Comparison of ENCODE assay signal across 22 mouse cellular contexts in genomic region chr15:85329096-85329495, GRCm38 (mm10). TPM values are rescaled to one million over a fixed set of nuclear protein-coding genes. Genes with fewer than 3 reads are reported as not detected.
A peak's percentile ranks its signal among the peaks of the same experiment; 100 is the strongest.
DNase-seq lines count a peak whose midpoint lies in the region; ATAC-seq lines count a peak whose summit lies in the region.
"Had no signal": no experiment of that assay in that cellular context is flagged by ENCODE, and none has a peak within 500 bp of the region (broad histone marks: within the 10 kb centered on the region; RNA-seq: fewer than 3 reads in every experiment).

No protein-coding gene starts in this region.

- 85% methylated on average over 5 of the region's 5 CpGs for WGBS in liver, embryonic 11.5 days
- 75% methylated on average over 5 of the region's 5 CpGs for WGBS in liver, embryonic 15.5 days (ENCODE audit: insufficient replicate concordance)

- no peaks in the 10 kb centered on the region for H3K27me3 ChIP-seq in liver, embryonic 11.5 days (replicated peaks; ENCODE audit: control insufficient read depth, insufficient read depth, low read length)
- no peaks in the 10 kb centered on the region for H3K27me3 ChIP-seq in liver, embryonic 15.5 days
- H3K27me3 ChIP-seq: forebrain, embryonic 13.5 days; hindbrain, embryonic 12.5 days; hindbrain, embryonic 15.5 days had no signal

- H3K36me3 ChIP-seq in liver, embryonic 11.5 days (ENCODE audit: control insufficient read depth, insufficient read depth, low read length): no peaks in the 10 kb centered on the region
- H3K36me3 ChIP-seq in liver, embryonic 15.5 days (replicated peaks): no peaks in the 10 kb centered on the region
- H3K36me3 ChIP-seq: forebrain, embryonic 10.5 days; hindbrain, embryonic 12.5 days; hindbrain, embryonic 15.5 days had no signal

- no peak overlapping the region for H3K9ac ChIP-seq in liver, embryonic 11.5 days (ENCODE audit: low read depth, low read length)
- no peak overlapping the region for H3K9ac ChIP-seq in liver, embryonic 15.5 days
- H3K9ac ChIP-seq: forebrain, embryonic 13.5 days; hindbrain, embryonic 12.5 days; hindbrain, embryonic 15.5 days had no signal

- H3K9me3 ChIP-seq in liver, embryonic 11.5 days (ENCODE audit: control insufficient read depth, low read length): no peaks in the 10 kb centered on the region
- no peaks in the 10 kb centered on the region for H3K9me3 ChIP-seq in liver, embryonic 15.5 days (replicated peaks)
- H3K9me3 ChIP-seq: forebrain, embryonic 10.5 days; forebrain, embryonic 13.5 days; hindbrain, embryonic 12.5 days; hindbrain, embryonic 15.5 days had no signal

- H3K27ac ChIP-seq in liver, embryonic 11.5 days (ENCODE audit: low read depth, low read length): peak overlapping the region; percentile 55; the same call in 1 of the 2 replicates
- H3K27ac ChIP-seq in liver, embryonic 15.5 days (replicated peaks): peak overlapping the region; percentile 60; the same call in 1 of the 2 replicates
- H3K27ac ChIP-seq: forebrain, embryonic 10.5 days; forebrain, embryonic 13.5 days; heart, adult 2 months; hindbrain, embryonic 12.5 days; hindbrain, embryonic 15.5 days had no signal

- H3K4me3 ChIP-seq in liver, embryonic 11.5 days (ENCODE audit: low read depth, low read length): no peak overlapping the region
- 0 out of 2 replicates have a peak overlapping the region, but pooled peaks have one; percentile 5 for H3K4me3 ChIP-seq in liver, embryonic 15.5 days (replicated peaks)
- H3K4me3 ChIP-seq: forebrain, embryonic 10.5 days; forebrain, embryonic 13.5 days; heart, adult 2 months; hindbrain, embryonic 12.5 days; hindbrain, embryonic 15.5 days had no signal

- no peak overlapping the region; the same call in 1 of the 2 replicates for H3K4me2 ChIP-seq in liver, embryonic 11.5 days
- H3K4me2 ChIP-seq in liver, embryonic 15.5 days: peak overlapping the region; percentile 16; the same call in 1 of the 2 replicates
- H3K4me2 ChIP-seq: forebrain, embryonic 13.5 days; heart, embryonic 11.5 days; hindbrain, embryonic 12.5 days; hindbrain, embryonic 15.5 days had no signal

- DNase-seq in adrenal gland, postnatal 10 days: peak; percentile 25
- no peak for DNase-seq in adrenal gland, adult 18-20 months (ENCODE audit: low spot score in 2 of 2)
- DNase-seq in adrenal gland, postnatal 14 days: peak; percentile 23
- DNase-seq in liver, embryonic 11.5 days (ENCODE audit: low spot score): no peak
- no peak for DNase-seq in heart, adult 9 months (ENCODE audit: low spot score in 2 of 2)
- DNase-seq in kidney, postnatal 36 days: no peak
- no peak for DNase-seq in embryo, embryonic 10 days (ENCODE audit: low spot score)
- DNase-seq: cerebellum, adult 11-12 months; cerebellum, adult 8-10 months; cerebellum, postnatal 10 days; cerebellum, postnatal 36 days; gastrocnemius, postnatal 10 days; gastrocnemius, postnatal 36 days; heart, adult 2 months had no signal

- no peak for ATAC-seq in liver, embryonic 11.5 days (replicated peaks; ENCODE audit: low FRiP score)
- peak; percentile 26; the same call in 1 of the 2 replicates for ATAC-seq in liver, embryonic 15.5 days (ENCODE audit: insufficient read depth)
- ATAC-seq: CD4-positive, CD25-positive, alpha-beta regulatory T cell, adult 4 months; forebrain, embryonic 13.5 days; forebrain, embryonic 16.5 days had no signal

- H3K4me1 ChIP-seq in liver, embryonic 11.5 days (replicated peaks; ENCODE audit: control insufficient read depth, insufficient read depth, low read length): no peaks in the 10 kb centered on the region; the same call in 1 of the 2 replicates
- peaks cover 18% of the 10 kb centered on the region for H3K4me1 ChIP-seq in liver, embryonic 15.5 days (replicated peaks)
- H3K4me1 ChIP-seq: forebrain, embryonic 13.5 days; hindbrain, embryonic 12.5 days; hindbrain, embryonic 15.5 days had no signal

RNA-seq across cellular contexts. Expression of gene Atxn10, which starts 6.9 kb away (rescaled TPM):
- total RNA-seq in adrenal gland, postnatal 10 days (2021): 100 to 1,000 TPM; 107 to 110 TPM
- total RNA-seq in adrenal gland, adult 18-20 months (2021): 100 to 1,000 TPM; 108 to 119 TPM
- 105 and 109 TPM in 2 replicates for total RNA-seq in adrenal gland, postnatal 14 days (2021)
- polyA plus RNA-seq in liver, embryonic 11.5 days (2014; fragmentation: Nextera tagmentation; extraction: Ambion mirVana): 196 and 215 TPM in 2 replicates
- polyA plus RNA-seq in liver, embryonic 15.5 days (2015; fragmentation: Nextera tagmentation; extraction: Ambion mirVana): 85.3 and 90.0 TPM in 2 replicates

Comparison
In these comparisons a context has a peak if more than half of its experiments do, and no peak if none do; other contexts are left out.
1. DNase-seq: peak in adrenal gland, postnatal 10 days (single experiment) and adrenal gland, postnatal 14 days (single experiment); none in adrenal gland, adult 18-20 months (0 of 2), liver, embryonic 11.5 days (single experiment), heart, adult 9 months (0 of 2), kidney, postnatal 36 days (0 of 2) and embryo, embryonic 10 days (single experiment).